Mouse (Mus musculus) lung, embryonic 14.5 days (tissue): Measurements from ENCODE around the gene Kcnh1. TPM values are rescaled to one million over a fixed set of nuclear protein-coding genes. Genes with fewer than 3 reads are reported as not detected.

Source experiments
- ATAC-seq: fragments of 200-750 bp; cut with Nextera tagmentation; 2 replicates; pipeline ENCODE4 v1.8.0; 2017; ENCODE audit warnings: mild to moderate bottlenecking, moderate TSS enrichment, moderate library complexity; ENCODE audit not compliant: insufficient read depth
- DNase-seq: peaks from one replicate; pipeline ENCODE4 v3.0.0-alpha.2; 2015
- H3K27ac ChIP-seq: fragments of 300-500 bp; sonication (generic); 2 replicates; pipeline ENCODE4 v1.5.1; 2014; ENCODE audit warnings: low read depth, mild to moderate bottlenecking, moderate library complexity
- H3K27me3 ChIP-seq: fragments of 300-500 bp; sonication (generic); 2 replicates; pipeline ENCODE4 v1.6.1; 2014; ENCODE audit warnings: low read length, control low read depth; ENCODE audit not compliant: insufficient read depth
- H3K36me3 ChIP-seq: fragments of 300-500 bp; sonication (generic); 2 replicates; pipeline ENCODE4 v1.6.1; 2014; ENCODE audit warnings: control low read depth; ENCODE audit not compliant: insufficient read depth
- H3K4me1 ChIP-seq: fragments of 300-500 bp; sonication (generic); 2 replicates; pipeline ENCODE4 v1.6.1; 2014; ENCODE audit warnings: antibody characterized with exemption, control low read depth; ENCODE audit not compliant: insufficient read depth
- H3K4me2 ChIP-seq: fragments of 300-500 bp; sonication (generic); 2 replicates; pipeline ENCODE4 v1.6.1; 2014; ENCODE audit warnings: mild to moderate bottlenecking
- H3K4me3 ChIP-seq: fragments of 300-500 bp; sonication (generic); 2 replicates; pipeline ENCODE4 v1.5.1; 2014; ENCODE audit warnings: low read depth, low read length
- H3K9ac ChIP-seq: fragments of 300-500 bp; sonication (generic); 2 replicates; pipeline ENCODE4 v1.6.1; 2014
- H3K9me3 ChIP-seq: fragments of 300-500 bp; sonication (generic); 2 replicates; pipeline ENCODE4 v1.6.1; 2016; ENCODE audit warnings: low read depth, low read length, control low read depth
- CTCF ChIP-seq: IDR thresholded peaks from 2 replicates; pipeline ENCODE4 v1.5.1; 2016; ENCODE audit warnings: antibody characterized with exemption, low read depth
- WGBS: fragments of 180-500 bp; shearing (Covaris S2); extraction: QIAGEN DNeasy Blood & Tissue Kit; methylation state at CpG from one replicate; pipeline ENCODE4 v1.1.7; 2014; 5-methylcytosine and 5-hydroxymethylcytosine counted together
- polyA plus RNA-seq: library from polyadenylated mRNA; unstranded; fragments of >200 nt; fragmentation: Nextera tagmentation; extraction: Ambion mirVana; gene quantifications from 2 replicates; pipeline ENCODE4 v1.2.1, GENCODE M21; 2014

The Kcnh1 gene
- polyA plus RNA-seq, 1 experiment from 2014 or later = 2.0 TPM

DNA sequence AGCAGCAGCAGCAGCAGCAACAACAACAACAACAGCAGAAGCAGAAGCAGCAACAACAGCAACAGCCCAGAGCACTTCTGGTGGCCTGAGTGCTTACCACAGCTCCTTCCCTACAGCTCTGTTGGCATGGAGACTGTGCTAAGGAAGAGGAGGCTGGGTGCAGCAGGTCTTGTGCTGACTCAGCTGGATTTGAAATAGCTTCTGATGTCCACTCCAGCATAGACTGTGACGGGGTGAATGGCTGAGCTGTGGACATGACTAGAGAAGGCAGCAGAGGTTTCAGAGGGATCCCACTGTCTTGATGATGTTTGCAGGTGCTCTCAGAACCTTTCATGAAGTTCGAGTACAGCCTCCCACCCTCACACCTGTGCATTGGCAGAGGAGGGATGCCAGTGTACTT lies 113.0 kb downstream of the Kcnh1 start:
- H3K4me1 ChIP-seq = peaks cover 13% of the 10 kb centered on the region
- 61% methylated on average over 2 of the region's 2 CpGs for WGBS
- TF ChIP-seq CTCF = no peak
- H3K4me3 ChIP-seq = no peak overlapping the region
- DNase-seq = no peak
- no peaks in the 10 kb centered on the region for H3K27me3 ChIP-seq
- no peaks in the 10 kb centered on the region for H3K9me3 ChIP-seq
- no peak overlapping the region for H3K27ac ChIP-seq
- H3K4me2 ChIP-seq = no peak overlapping the region
- H3K9ac ChIP-seq = no peak overlapping the region
- no peaks in the 10 kb centered on the region for H3K36me3 ChIP-seq
- ATAC-seq = no peak

- TF ChIP-seq CTCF = no peak
- no peaks in the 10 kb centered on the region for H3K27me3 ChIP-seq
- H3K36me3 ChIP-seq = no peaks in the 10 kb centered on the region
- peaks cover 4% of the 10 kb centered on the region; the same call in 1 of the 2 replicates for H3K4me1 ChIP-seq
- no peak overlapping the region for H3K27ac ChIP-seq
- H3K4me3 ChIP-seq = no peak overlapping the region
- no peak overlapping the region for H3K9ac ChIP-seq
- 76% methylated on average over 1 of the region's 1 CpGs for WGBS
- DNase-seq = no peak
- H3K9me3 ChIP-seq = no peaks in the 10 kb centered on the region; the same call in 1 of the 2 replicates
- no peak overlapping the region for H3K4me2 ChIP-seq
- no peak for ATAC-seq
Observed at GRCm38 (mm10) chr1:192305155-192305554, 114.6 kb downstream of the Kcnh1 start.

DNA sequence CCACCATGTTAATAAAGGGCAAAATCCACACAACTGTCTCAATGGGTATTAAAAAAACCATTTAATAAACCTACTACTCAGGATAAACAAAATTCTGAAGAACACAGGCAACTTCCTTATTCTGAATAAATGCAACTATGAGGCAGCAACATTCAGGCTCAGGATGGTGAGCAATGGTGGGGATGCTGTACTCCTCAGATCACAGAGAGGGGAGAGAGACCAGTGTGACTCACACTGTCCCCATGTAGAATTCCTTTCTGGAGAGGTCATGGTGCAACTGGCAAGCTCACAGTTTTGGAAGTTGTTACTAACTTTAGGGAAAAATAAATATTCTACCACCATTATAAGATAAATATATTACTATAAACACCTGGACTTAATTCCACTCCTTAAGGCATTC lies 116.5 kb downstream of the Kcnh1 start:
- Histone ChIP-seq H3K4me2 (no peak overlapping the region), H3K9me3 (no peaks in the 10 kb centered on the region; the same call in 1 of the 2 replicates), H3K27me3 (no peaks in the 10 kb centered on the region), H3K27ac (no peak overlapping the region), H3K4me1 (peaks cover 2% of the 10 kb centered on the region; the same call in 1 of the 2 replicates), H3K9ac (no peak overlapping the region), H3K36me3 (no peaks in the 10 kb centered on the region), H3K4me3 (no peak overlapping the region)
- ATAC-seq (no peak), DNase-seq (no peak)
- no peak for TF ChIP-seq CTCF

GRCm38 (mm10) chr1:192311298-192311697 lies 120.7 kb downstream of the Kcnh1 start:
- peaks cover 15% of the 10 kb centered on the region for H3K4me1 ChIP-seq
- no peak overlapping the region for H3K9ac ChIP-seq
- DNase-seq (no peak), ATAC-seq (no peak)
- no peaks in the 10 kb centered on the region for H3K36me3 ChIP-seq
- no peak overlapping the region for H3K4me2 ChIP-seq
- H3K9me3 ChIP-seq = no peaks in the 10 kb centered on the region; the same call in 1 of the 2 replicates
- no peak overlapping the region for H3K4me3 ChIP-seq
- no peak overlapping the region for H3K27ac ChIP-seq
- no peak for TF ChIP-seq CTCF
- no peaks in the 10 kb centered on the region for H3K27me3 ChIP-seq

GRCm38 (mm10) chr1:192311851-192312438 lies 121.4 kb downstream of the Kcnh1 start:
- Histone ChIP-seq H3K9me3 (no peaks in the 10 kb centered on the region; the same call in 1 of the 2 replicates), H3K27me3 (no peaks in the 10 kb centered on the region), H3K4me1 (peaks cover 15% of the 10 kb centered on the region), H3K4me2 (no peak overlapping the region), H3K9ac (no peak overlapping the region), H3K36me3 (no peaks in the 10 kb centered on the region), H3K4me3 (no peak overlapping the region), H3K27ac (no peak overlapping the region)
- ATAC-seq = peak; percentile 44; the same call in 1 of the 2 replicates
- no peak for TF ChIP-seq CTCF
- no peak for DNase-seq
- 50% methylated on average over 6 of the region's 6 CpGs for WGBS

DNA sequence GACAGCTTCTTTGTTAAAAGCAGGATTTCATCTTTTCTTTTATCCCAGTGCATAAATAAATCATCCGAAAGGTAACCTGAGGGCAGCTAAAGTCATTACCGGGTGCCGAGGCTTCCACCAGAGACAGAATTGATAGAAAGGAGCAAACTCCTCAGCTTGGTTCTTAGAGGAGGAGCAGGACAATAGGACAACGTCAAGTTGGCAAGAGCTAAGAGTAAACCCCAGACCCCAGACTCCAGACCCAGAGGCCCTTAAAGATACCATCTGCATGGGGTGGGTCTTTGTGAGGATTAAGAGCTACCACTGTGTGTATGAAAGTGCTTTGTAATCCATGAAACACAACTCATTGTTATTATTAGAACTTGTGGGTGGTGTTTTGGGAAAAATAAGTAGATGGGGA lies 121.9 kb downstream of the Kcnh1 start:
- DNase-seq (no peak), ATAC-seq (no peak)
- Histone ChIP-seq H3K27ac (no peak overlapping the region), H3K9ac (no peak overlapping the region), H3K36me3 (no peaks in the 10 kb centered on the region), H3K4me1 (peaks cover 15% of the 10 kb centered on the region), H3K4me3 (no peak overlapping the region), H3K9me3 (no peaks in the 10 kb centered on the region; the same call in 1 of the 2 replicates), H3K4me2 (no peak overlapping the region), H3K27me3 (no peaks in the 10 kb centered on the region)
- 51% methylated on average over 4 of the region's 4 CpGs for WGBS
- TF ChIP-seq CTCF = no peak

DNA sequence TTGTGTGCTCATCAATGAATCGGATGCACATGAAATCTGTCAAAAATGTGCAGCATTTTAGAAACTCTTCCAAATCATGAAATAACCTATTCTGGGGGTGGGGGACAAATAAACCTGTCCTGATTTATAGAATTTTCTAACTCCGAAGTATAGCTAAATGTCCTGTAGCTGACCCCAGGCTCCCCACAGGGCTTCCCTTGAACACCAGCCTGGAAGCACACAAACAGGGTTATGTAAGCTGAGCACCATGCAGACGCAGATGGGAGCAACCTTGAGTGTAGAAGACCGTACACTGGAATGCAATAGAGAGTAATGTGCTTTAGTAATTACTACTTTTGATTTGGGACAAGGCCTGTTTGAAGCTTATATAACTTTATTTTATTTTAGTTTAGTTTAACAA lies 122.4 kb downstream of the Kcnh1 start:
- no peak overlapping the region for H3K4me3 ChIP-seq
- H3K9ac ChIP-seq = no peak overlapping the region
- no peak overlapping the region for H3K27ac ChIP-seq
- H3K9me3 ChIP-seq = no peaks in the 10 kb centered on the region; the same call in 1 of the 2 replicates
- no peaks in the 10 kb centered on the region for H3K27me3 ChIP-seq
- ATAC-seq (no peak), DNase-seq (no peak)
- TF ChIP-seq CTCF = no peak
- H3K36me3 ChIP-seq = no peaks in the 10 kb centered on the region
- H3K4me2 ChIP-seq = no peak overlapping the region
- peaks cover 15% of the 10 kb centered on the region for H3K4me1 ChIP-seq
- WGBS = 56% methylated on average over 4 of the region's 4 CpGs

DNA sequence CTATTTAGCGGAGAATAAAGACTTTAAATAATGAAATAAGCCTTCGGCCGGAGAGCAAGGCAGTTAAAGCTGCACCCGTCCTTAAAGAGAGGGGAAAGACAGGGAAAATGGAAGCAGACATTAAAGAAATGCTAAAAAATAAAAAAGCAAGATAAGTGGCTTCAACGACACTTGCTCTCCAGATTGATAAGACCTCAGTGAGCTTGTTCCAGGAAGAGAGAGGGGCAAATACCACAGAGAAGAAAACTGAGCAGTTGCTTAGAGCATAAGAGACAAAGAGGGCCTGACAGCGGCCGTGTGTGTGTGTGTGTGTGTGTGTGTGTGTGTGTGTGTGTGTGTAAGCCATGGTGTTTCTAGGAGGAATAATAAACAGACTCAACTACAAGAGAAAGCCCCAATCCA lies 123.0 kb downstream of the Kcnh1 start:
- H3K36me3 ChIP-seq = no peaks in the 10 kb centered on the region
- no peak for DNase-seq
- H3K4me2 ChIP-seq = no peak overlapping the region
- ATAC-seq = no peak
- no peaks in the 10 kb centered on the region; the same call in 1 of the 2 replicates for H3K9me3 ChIP-seq
- H3K27ac ChIP-seq = no peak overlapping the region
- no peaks in the 10 kb centered on the region for H3K27me3 ChIP-seq
- H3K4me3 ChIP-seq = no peak overlapping the region
- no peak overlapping the region; the same call in 1 of the 2 replicates for H3K9ac ChIP-seq
- peaks cover 15% of the 10 kb centered on the region for H3K4me1 ChIP-seq
- TF ChIP-seq CTCF = no peak
- 26% methylated on average over 7 of the region's 7 CpGs for WGBS
